Mouse (Mus musculus): ENCODE measurements around the gene Olfr1113. TPM values are rescaled to one million over a fixed set of nuclear protein-coding genes. Genes with fewer than 3 reads are reported as not detected.
"Not testable (repeated sequence)": the region's sequence is repeated elsewhere in the genome, so short reads cannot be mapped to it uniquely, and the experiment has no call there.

Olfr1113 gene
- polyA plus RNA-seq (2015; fragmentation: Nextera tagmentation; extraction: Ambion mirVana) = not detected in 2 replicates

GRCm38 (mm10) chr2:87208670-87209069, at the start of gene Olfr1113:
TSS of gene Olfr1113 (plus strand) at chr2:87208970.
- Histone ChIP-seq H3K4me2 (replicated peaks; ENCODE audit: low read depth, low read length) (no peak within 1 kb of the TSS), H3K4me1 (ENCODE audit: insufficient read depth, low read depth, low read length) (no peaks in the 10 kb centered on the region), H3K27me3 (replicated peaks; ENCODE audit: insufficient read depth, low read length) (no peaks in the 10 kb centered on the region), H3K27ac (ENCODE audit: low read length) (no peak within 1 kb of the TSS), H3K36me3 (ENCODE audit: insufficient read depth, low read length) (no peaks in the 10 kb centered on the region), H3K4me3 (ENCODE audit: low read depth, low read length) (no peak within 1 kb of the TSS), H3K9me3 (ENCODE audit: low read length) (no peaks in the 10 kb centered on the region), H3K9ac (replicated peaks; ENCODE audit: low read depth) (no peak within 1 kb of the TSS)
- WGBS = 75% methylated on average over 2 of the region's 2 CpGs
- TF ChIP-seq EP300 (IDR thresholded peaks at IDR 0.05) (no peak), CTCF (IDR thresholded peaks at IDR 0.05) (no peak)
- DNase-seq (ENCODE audit: low spot score) (no peak), ATAC-seq (no peak)

- not testable (repeated sequence) for H3K4me3 ChIP-seq (ENCODE audit: low read depth, low read length); DNase-seq (ENCODE audit: low spot score); H3K4me2 ChIP-seq (replicated peaks; ENCODE audit: low read depth, low read length); H3K27me3 ChIP-seq (replicated peaks; ENCODE audit: insufficient read depth, low read length); ATAC-seq; H3K27ac ChIP-seq (ENCODE audit: low read length); H3K9me3 ChIP-seq (ENCODE audit: low read length); H3K36me3 ChIP-seq (ENCODE audit: insufficient read depth, low read length); H3K9ac ChIP-seq (replicated peaks; ENCODE audit: low read depth); H3K4me1 ChIP-seq (ENCODE audit: insufficient read depth, low read depth, low read length)
- WGBS = 68% methylated on average over 2 of the region's 2 CpGs
These were observed 41.0 kb upstream of the Olfr1113 start for GRCm38 (mm10) chr2:87167731-87168130.

GRCm38 (mm10) chr2:87187498-87187897, 21.3 kb upstream of the Olfr1113 start, which contains the start of gene Olfr1112:
TSS of gene Olfr1112 (plus strand) at chr2:87187798.
- no peaks in the 10 kb centered on the region for H3K27me3 ChIP-seq (replicated peaks; ENCODE audit: insufficient read depth, low read length)
- H3K4me1 ChIP-seq (ENCODE audit: insufficient read depth, low read depth, low read length) = no peaks in the 10 kb centered on the region
- H3K36me3 ChIP-seq (ENCODE audit: insufficient read depth, low read length) = no peaks in the 10 kb centered on the region
- no peak within 1 kb of the TSS for H3K27ac ChIP-seq (ENCODE audit: low read length)
- no peak for TF ChIP-seq CTCF (IDR thresholded peaks at IDR 0.05)
- no peak for TF ChIP-seq EP300 (IDR thresholded peaks at IDR 0.05)
- H3K9ac ChIP-seq (replicated peaks; ENCODE audit: low read depth) = no peak within 1 kb of the TSS
- H3K9me3 ChIP-seq (ENCODE audit: low read length) = no peaks in the 10 kb centered on the region
- DNase-seq (ENCODE audit: low spot score) (no peak), ATAC-seq (no peak)
- no peak within 1 kb of the TSS for H3K4me3 ChIP-seq (ENCODE audit: low read depth, low read length)
- no peak within 1 kb of the TSS for H3K4me2 ChIP-seq (replicated peaks; ENCODE audit: low read depth, low read length)
- WGBS = 85% methylated on average over 1 of the region's 1 CpGs

GRCm38 (mm10) chr2:87247713-87248112, 38.9 kb downstream of the Olfr1113 start, which contains the start of gene Olfr1115:
TSS of gene Olfr1115 (plus strand) at chr2:87248013.
- 68% methylated on average over 2 of the region's 2 CpGs for WGBS
- Histone ChIP-seq H3K9ac (replicated peaks; ENCODE audit: low read depth) (no peak within 1 kb of the TSS), H3K9me3 (ENCODE audit: low read length) (no peaks in the 10 kb centered on the region), H3K27ac (ENCODE audit: low read length) (no peak within 1 kb of the TSS), H3K4me3 (ENCODE audit: low read depth, low read length) (no peak within 1 kb of the TSS), H3K4me1 (ENCODE audit: insufficient read depth, low read depth, low read length) (no peaks in the 10 kb centered on the region), H3K36me3 (ENCODE audit: insufficient read depth, low read length) (no peaks in the 10 kb centered on the region), H3K4me2 (replicated peaks; ENCODE audit: low read depth, low read length) (no peak within 1 kb of the TSS), H3K27me3 (replicated peaks; ENCODE audit: insufficient read depth, low read length) (no peaks in the 10 kb centered on the region)
- ATAC-seq = no peak
- TF ChIP-seq EP300 (IDR thresholded peaks at IDR 0.05) (no peak), CTCF (IDR thresholded peaks at IDR 0.05) (no peak)
- DNase-seq (ENCODE audit: low spot score) = no peak

Small RNA genes lying within 50 kb of the gene (microRNA-seq; reads per million reads assigned to microRNA genes)
- not detected for gene Gm27438

Other genes with a start within 250 kb of the Olfr1113 start
- gene Olfr1099, start 248.3 kb upstream of the Olfr1113 start, polyA plus RNA-seq (2015; fragmentation: Nextera tagmentation; extraction: Ambion mirVana) = not detected in 2 replicates
- gene Olfr1100, start 229.0 kb upstream of the Olfr1113 start, polyA plus RNA-seq (2015; fragmentation: Nextera tagmentation; extraction: Ambion mirVana) = not detected in 2 replicates
- gene Olfr1101, start 217.7 kb upstream of the Olfr1113 start, polyA plus RNA-seq (2015; fragmentation: Nextera tagmentation; extraction: Ambion mirVana) = not detected in 2 replicates
- gene Olfr1102, start 210.6 kb upstream of the Olfr1113 start, polyA plus RNA-seq (2015; fragmentation: Nextera tagmentation; extraction: Ambion mirVana) = not detected in 2 replicates
- gene Olfr1104, start 181.9 kb upstream of the Olfr1113 start, polyA plus RNA-seq (2015; fragmentation: Nextera tagmentation; extraction: Ambion mirVana) = not detected in 2 replicates
- gene Olfr1105, start 172.4 kb upstream of the Olfr1113 start, polyA plus RNA-seq (2015; fragmentation: Nextera tagmentation; extraction: Ambion mirVana) = not detected in 2 replicates
- gene Olfr1106, start 156.7 kb upstream of the Olfr1113 start, polyA plus RNA-seq (2015; fragmentation: Nextera tagmentation; extraction: Ambion mirVana) = not detected in 2 replicates
- not detected in 2 replicates for gene Olfr1107, start 133.2 kb upstream of the Olfr1113 start, polyA plus RNA-seq (2015; fragmentation: Nextera tagmentation; extraction: Ambion mirVana)
- gene Olfr1109, start 113.0 kb upstream of the Olfr1113 start, polyA plus RNA-seq (2015; fragmentation: Nextera tagmentation; extraction: Ambion mirVana) = not detected in 2 replicates
- gene Olfr259, start 94.4 kb upstream of the Olfr1113 start, polyA plus RNA-seq (2015; fragmentation: Nextera tagmentation; extraction: Ambion mirVana) = not detected in 2 replicates
- gene Olfr1110, start 68.7 kb upstream of the Olfr1113 start, polyA plus RNA-seq (2015; fragmentation: Nextera tagmentation; extraction: Ambion mirVana) = not detected in 2 replicates
- gene Olfr1111, start 56.3 kb upstream of the Olfr1113 start, polyA plus RNA-seq (2015; fragmentation: Nextera tagmentation; extraction: Ambion mirVana) = not detected in 2 replicates
- not detected in 2 replicates for gene Olfr1112, start 21.2 kb upstream of the Olfr1113 start, polyA plus RNA-seq (2015; fragmentation: Nextera tagmentation; extraction: Ambion mirVana)
- not detected in 2 replicates for gene Olfr1115, start 39.0 kb downstream of the Olfr1113 start, polyA plus RNA-seq (2015; fragmentation: Nextera tagmentation; extraction: Ambion mirVana)
- not detected in 2 replicates for gene Olfr1116, start 58.6 kb downstream of the Olfr1113 start, polyA plus RNA-seq (2015; fragmentation: Nextera tagmentation; extraction: Ambion mirVana)
- not detected in 2 replicates for gene Olfr1118, start 98.6 kb downstream of the Olfr1113 start, polyA plus RNA-seq (2015; fragmentation: Nextera tagmentation; extraction: Ambion mirVana)
- not detected in 2 replicates for gene Olfr1120, start 145.8 kb downstream of the Olfr1113 start, polyA plus RNA-seq (2015; fragmentation: Nextera tagmentation; extraction: Ambion mirVana)
- gene Olfr1121, start 160.9 kb downstream of the Olfr1113 start, polyA plus RNA-seq (2015; fragmentation: Nextera tagmentation; extraction: Ambion mirVana) = not detected in 2 replicates
- not detected in 2 replicates for gene Olfr1122, start 176.9 kb downstream of the Olfr1113 start, polyA plus RNA-seq (2015; fragmentation: Nextera tagmentation; extraction: Ambion mirVana)
- not detected in 2 replicates for gene Olfr1123, start 207.7 kb downstream of the Olfr1113 start, polyA plus RNA-seq (2015; fragmentation: Nextera tagmentation; extraction: Ambion mirVana)
- gene Olfr1124, start 221.3 kb downstream of the Olfr1113 start, polyA plus RNA-seq (2015; fragmentation: Nextera tagmentation; extraction: Ambion mirVana) = not detected in 2 replicates
- not detected in 2 replicates for gene Olfr1126, start 245.0 kb downstream of the Olfr1113 start, polyA plus RNA-seq (2015; fragmentation: Nextera tagmentation; extraction: Ambion mirVana)

Measured in lung, postnatal 0 days (tissue).